Mouse (Mus musculus) liver, embryonic 15.5 days (tissue): ENCODE measurements around the gene Syne3. TPM values are rescaled to one million over a fixed set of nuclear protein-coding genes. Genes with fewer than 3 reads are reported as not detected.

Source experiments
- ATAC-seq: fragments of 200-750 bp; cut with Nextera tagmentation; 2 replicates; pipeline ENCODE4 v1.8.0; 2017; ENCODE audit warnings: moderate number of reproducible peaks, mild to moderate bottlenecking, moderate library complexity; ENCODE audit not compliant: insufficient read depth
- H3K27ac ChIP-seq: fragments of 300-500 bp; sonication (generic); replicated peaks from 2 replicates; pipeline ENCODE4 v1.5.1; 2015; ENCODE audit warnings: mild to moderate bottlenecking, inconsistent platforms
- H3K27me3 ChIP-seq: fragments of 300-500 bp; sonication (generic); 2 replicates; pipeline ENCODE4 v1.6.1; 2015; ENCODE audit warnings: mild to moderate bottlenecking, inconsistent platforms
- H3K36me3 ChIP-seq: fragments of 300-500 bp; sonication (generic); replicated peaks from 2 replicates; pipeline ENCODE4 v1.6.1; 2015; ENCODE audit warnings: moderate library complexity, mild to moderate bottlenecking, inconsistent platforms
- H3K4me1 ChIP-seq: fragments of 300-500 bp; sonication (generic); replicated peaks from 2 replicates; pipeline ENCODE4 v1.6.1; 2015; ENCODE audit warnings: inconsistent platforms
- H3K4me2 ChIP-seq: fragments of 300-500 bp; sonication (generic); 2 replicates; pipeline ENCODE4 v1.6.1; 2015; ENCODE audit warnings: moderate library complexity, mild to moderate bottlenecking, inconsistent platforms
- H3K4me3 ChIP-seq: fragments of 300-500 bp; sonication (generic); replicated peaks from 2 replicates; pipeline ENCODE4 v1.5.1; 2015; ENCODE audit warnings: mild to moderate bottlenecking, inconsistent platforms
- H3K9ac ChIP-seq: fragments of 300-500 bp; sonication (generic); 2 replicates; pipeline ENCODE4 v1.6.1; 2015; ENCODE audit warnings: moderate library complexity, mild to moderate bottlenecking, inconsistent platforms
- H3K9me3 ChIP-seq: fragments of 300-500 bp; sonication (generic); replicated peaks from 2 replicates; pipeline ENCODE4 v1.6.1; 2016; ENCODE audit warnings: inconsistent platforms
- WGBS: fragments of 180-500 bp; shearing (Covaris S2); methylation state at CpG from one replicate; pipeline ENCODE4 v1.1.7; 2015; ENCODE audit warnings: mixed read lengths; ENCODE audit not compliant: insufficient replicate concordance; 5-methylcytosine and 5-hydroxymethylcytosine counted together
- polyA plus RNA-seq: library from polyadenylated mRNA; unstranded; fragments of >200 nt; fragmentation: Nextera tagmentation; extraction: Ambion mirVana; gene quantifications from 2 replicates; pipeline ENCODE4 v1.2.1, GENCODE M21; 2015

The Syne3 gene
- polyA plus RNA-seq, 1 experiment from 2014 or later, result 3.0 TPM

GRCm38 (mm10) chr12:105008752-105009178 is 844 bp downstream of the Syne3 start:
- under 1% methylated on average over 13 of the region's 13 CpGs for WGBS

GRCm38 (mm10) chr12:105008150-105008549 is 1.5 kb downstream of the Syne3 start:
- peak overlapping the region; percentile 85 for H3K4me3 ChIP-seq
- H3K9me3 ChIP-seq, result no peaks in the 10 kb centered on the region
- H3K9ac ChIP-seq, result peak overlapping the region; percentile 86
- peaks cover 98% of the 10 kb centered on the region for H3K4me1 ChIP-seq
- 46% methylated on average over 2 of the region's 2 CpGs for WGBS
- peak overlapping the region; percentile 92 for H3K4me2 ChIP-seq
- peak overlapping the region; percentile 96; the same call in 1 of the 2 replicates for H3K27ac ChIP-seq
- no peak for ATAC-seq
- no peaks in the 10 kb centered on the region for H3K36me3 ChIP-seq
- H3K27me3 ChIP-seq, result no peaks in the 10 kb centered on the region

More at GRCm38 (mm10) chr12:105008752-105009178, 844 bp downstream of the Syne3 start:
- Histone ChIP-seq H3K27ac (peak overlapping the region; percentile 96), H3K4me1 (peaks cover 98% of the 10 kb centered on the region), H3K27me3 (no peaks in the 10 kb centered on the region), H3K9ac (peak overlapping the region; percentile 86), H3K36me3 (no peaks in the 10 kb centered on the region), H3K4me3 (peak overlapping the region; percentile 85), H3K9me3 (no peaks in the 10 kb centered on the region), H3K4me2 (peak overlapping the region; percentile 92)
- peak; percentile 2; the same call in 1 of the 2 replicates for ATAC-seq

GRCm38 (mm10) chr12:105005715-105005972 is 4.0 kb downstream of the Syne3 start:
- Histone ChIP-seq H3K9ac (no peak overlapping the region), H3K4me1 (peaks cover 98% of the 10 kb centered on the region), H3K27me3 (no peaks in the 10 kb centered on the region), H3K36me3 (no peaks in the 10 kb centered on the region), H3K9me3 (no peaks in the 10 kb centered on the region), H3K4me2 (peak overlapping the region; percentile 4; the same call in 1 of the 2 replicates), H3K4me3 (no peak overlapping the region), H3K27ac (no peak overlapping the region; the same call in 1 of the 2 replicates)
- WGBS, result 24% methylated on average over 2 of the region's 2 CpGs
- no peak for ATAC-seq

GRCm38 (mm10) chr12:105004956-105005714 is 4.5 kb downstream of the Syne3 start:
- no peaks in the 10 kb centered on the region for H3K36me3 ChIP-seq
- ATAC-seq, result no peak
- no peaks in the 10 kb centered on the region for H3K9me3 ChIP-seq
- no peak overlapping the region for H3K9ac ChIP-seq
- H3K27ac ChIP-seq, result no peak overlapping the region; the same call in 1 of the 2 replicates
- H3K4me3 ChIP-seq, result no peak overlapping the region
- H3K4me1 ChIP-seq, result peaks cover 98% of the 10 kb centered on the region
- 57% methylated on average over 22 of the region's 22 CpGs for WGBS
- H3K4me2 ChIP-seq, result peak overlapping the region; percentile 4
- no peaks in the 10 kb centered on the region for H3K27me3 ChIP-seq

GRCm38 (mm10) chr12:105003715-105004114 is 5.9 kb downstream of the Syne3 start:
- H3K9me3 ChIP-seq, result no peaks in the 10 kb centered on the region
- H3K4me2 ChIP-seq, result no peak overlapping the region
- H3K36me3 ChIP-seq, result no peaks in the 10 kb centered on the region
- H3K27me3 ChIP-seq, result no peaks in the 10 kb centered on the region
- H3K4me3 ChIP-seq, result no peak overlapping the region
- WGBS, result 34% methylated on average over 3 of the region's 3 CpGs
- no peak for ATAC-seq
- H3K9ac ChIP-seq, result no peak overlapping the region
- peaks cover 99% of the 10 kb centered on the region for H3K4me1 ChIP-seq
- H3K27ac ChIP-seq, result 0 out of 2 replicates have a peak overlapping the region, but pooled peaks have one; percentile 15

- Histone ChIP-seq H3K9ac (0 out of 2 replicates have a peak overlapping the region, but pooled peaks have one; percentile 9), H3K27ac (peak overlapping the region; percentile 56; the same call in 1 of the 2 replicates), H3K4me2 (peak overlapping the region; percentile 41), H3K27me3 (no peaks in the 10 kb centered on the region), H3K4me1 (peaks cover 99% of the 10 kb centered on the region), H3K36me3 (no peaks in the 10 kb centered on the region), H3K9me3 (no peaks in the 10 kb centered on the region), H3K4me3 (no peak overlapping the region)
- ATAC-seq, result no peak
- WGBS, result 47% methylated on average over 9 of the region's 9 CpGs
Measured at GRCm38 (mm10) chr12:105003158-105003557, 6.5 kb downstream of the Syne3 start.

GRCm38 (mm10) chr12:105002340-105003132 is 7.1 kb downstream of the Syne3 start:
- peaks cover 99% of the 10 kb centered on the region for H3K4me1 ChIP-seq
- 0 out of 2 replicates have a peak overlapping the region, but pooled peaks have one; percentile 9 for H3K9ac ChIP-seq
- H3K9me3 ChIP-seq, result no peaks in the 10 kb centered on the region
- peak; percentile 42 for ATAC-seq
- H3K36me3 ChIP-seq, result no peaks in the 10 kb centered on the region
- H3K27me3 ChIP-seq, result no peaks in the 10 kb centered on the region
- 23% methylated on average over 10 of the region's 10 CpGs for WGBS
- no peak overlapping the region for H3K4me3 ChIP-seq
- H3K27ac ChIP-seq, result peak overlapping the region; percentile 56
- H3K4me2 ChIP-seq, result peak overlapping the region; percentile 41

- Histone ChIP-seq H3K4me1 (peaks cover 100% of the 10 kb centered on the region), H3K4me2 (no peak overlapping the region), H3K9me3 (no peaks in the 10 kb centered on the region)
Measured at GRCm38 (mm10) chr12:105001317-105001716, 8.3 kb downstream of the Syne3 start.

GRCm38 (mm10) chr12:105000487-105001283 is 8.9 kb downstream of the Syne3 start:
- Histone ChIP-seq H3K4me3 (no peak overlapping the region), H3K4me1 (peaks cover 100% of the 10 kb centered on the region), H3K27ac (peak overlapping the region; percentile 58), H3K9me3 (no peaks in the 10 kb centered on the region), H3K4me2 (no peak overlapping the region; the same call in 1 of the 2 replicates), H3K36me3 (no peaks in the 10 kb centered on the region), H3K27me3 (no peaks in the 10 kb centered on the region), H3K9ac (peak overlapping the region; percentile 9; the same call in 1 of the 2 replicates)
- WGBS, result 51% methylated on average over 9 of the region's 9 CpGs
- no peak for ATAC-seq

More at GRCm38 (mm10) chr12:105001317-105001716, 8.3 kb downstream of the Syne3 start:
- ATAC-seq, result no peak
- H3K36me3 ChIP-seq, result no peaks in the 10 kb centered on the region
- 48% methylated on average over 9 of the region's 9 CpGs for WGBS
- H3K4me3 ChIP-seq, result no peak overlapping the region
- H3K27ac ChIP-seq, result no peak overlapping the region
- no peaks in the 10 kb centered on the region for H3K27me3 ChIP-seq
- 0 out of 2 replicates have a peak overlapping the region, but pooled peaks have one; percentile 9 for H3K9ac ChIP-seq

GRCm38 (mm10) chr12:104999171-104999570 is 10.4 kb downstream of the Syne3 start:
- 44% methylated on average over 8 of the region's 8 CpGs for WGBS
- H3K4me1 ChIP-seq, result peaks cover 100% of the 10 kb centered on the region
- ATAC-seq, result no peak

More at GRCm38 (mm10) chr12:104999171-104999570, 10.4 kb downstream of the Syne3 start:
- Histone ChIP-seq H3K27ac (peak overlapping the region; percentile 58; the same call in 1 of the 2 replicates), H3K27me3 (no peaks in the 10 kb centered on the region), H3K9ac (no peak overlapping the region), H3K4me2 (no peak overlapping the region), H3K9me3 (no peaks in the 10 kb centered on the region), H3K4me3 (no peak overlapping the region), H3K36me3 (no peaks in the 10 kb centered on the region)
